Mouse (Mus musculus): ENCODE data around the gene Isoc2a. TPM values are rescaled to one million over a fixed set of nuclear protein-coding genes. Genes with fewer than 3 reads are reported as not detected.
"Not testable (repeated sequence)": the region's sequence is repeated elsewhere in the genome, so short reads cannot be mapped to it uniquely, and the experiment has no call there.

Isoc2a gene
- total RNA-seq (2021) = 10 to 100 TPM; 26.9 to 32.6 TPM
- long read RNA-seq, experiment 1, partial matches to known transcripts = 0 of 5 reads
- long read RNA-seq, experiment 1, other reads (novel, unspliced or antisense) = 5 of 5 reads
- long read RNA-seq, experiment 2, partial matches to known transcripts = 1 of 5 reads
- long read RNA-seq, experiment 2, other reads (novel, unspliced or antisense) = 4 of 5 reads

- DNase-seq (ENCODE audit: low spot score) = peak; percentile 91
These were observed at the start of gene Isoc2a for GRCm38 (mm10) chr7:4876753-4877221. Gene Isoc2a (plus strand): TSS chr7:4877153.

DNA sequence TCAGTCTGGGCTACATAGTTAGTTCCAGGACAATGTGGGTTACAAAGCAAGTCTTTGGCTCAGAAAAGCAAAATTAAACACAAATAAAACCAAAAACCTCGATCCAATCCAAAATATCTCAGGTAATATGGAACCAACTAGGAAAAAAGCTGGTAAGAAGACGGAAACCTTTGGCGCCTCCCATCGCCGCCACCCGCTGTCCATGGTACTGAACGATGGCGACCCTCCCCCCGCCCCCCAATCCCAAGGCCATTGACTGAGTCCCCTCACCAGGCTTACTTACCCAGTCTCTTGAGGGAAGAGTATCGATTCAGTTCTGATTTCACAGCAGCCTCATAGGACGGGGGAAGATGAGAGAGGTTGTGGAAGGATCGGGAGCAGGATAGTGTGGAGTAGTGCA lies 46.5 kb upstream of the Isoc2a start:
- DNase-seq (ENCODE audit: low spot score) = no peak

DNA sequence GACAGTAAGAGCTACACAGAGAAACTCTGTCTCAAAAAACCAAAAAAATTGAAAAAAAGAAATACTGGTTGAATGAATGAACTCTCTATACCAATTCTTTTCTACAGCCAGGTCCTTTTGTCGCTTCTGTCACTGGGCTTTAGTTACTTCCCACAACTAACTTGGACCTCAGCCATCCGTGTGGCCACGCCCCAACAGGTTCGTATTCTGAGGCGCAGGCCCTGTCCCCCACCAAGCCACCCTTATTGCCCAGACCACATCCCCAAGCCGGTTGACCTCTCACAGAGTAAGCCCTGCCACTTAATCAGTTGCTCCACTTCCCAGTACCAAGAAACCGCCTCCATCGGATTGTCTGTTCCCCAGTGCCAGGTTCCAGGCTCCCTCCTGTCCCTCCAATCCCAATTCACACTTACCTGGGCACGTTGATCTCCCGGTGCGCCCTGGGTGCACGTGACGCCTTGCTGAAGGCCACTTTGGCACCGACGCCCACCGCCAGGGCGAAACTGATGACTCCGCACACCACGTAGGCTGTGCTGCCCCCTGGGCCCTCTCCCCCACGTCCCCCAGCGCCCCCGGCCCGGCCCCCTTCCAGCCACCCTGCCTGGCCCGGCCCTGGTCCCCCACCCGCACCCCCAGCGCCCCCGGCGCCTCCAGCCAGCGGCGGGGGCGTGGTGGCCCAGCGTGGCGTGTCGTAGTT lies 41.2 kb upstream of the Isoc2a start:
- no peak for DNase-seq (ENCODE audit: low spot score)

DNA sequence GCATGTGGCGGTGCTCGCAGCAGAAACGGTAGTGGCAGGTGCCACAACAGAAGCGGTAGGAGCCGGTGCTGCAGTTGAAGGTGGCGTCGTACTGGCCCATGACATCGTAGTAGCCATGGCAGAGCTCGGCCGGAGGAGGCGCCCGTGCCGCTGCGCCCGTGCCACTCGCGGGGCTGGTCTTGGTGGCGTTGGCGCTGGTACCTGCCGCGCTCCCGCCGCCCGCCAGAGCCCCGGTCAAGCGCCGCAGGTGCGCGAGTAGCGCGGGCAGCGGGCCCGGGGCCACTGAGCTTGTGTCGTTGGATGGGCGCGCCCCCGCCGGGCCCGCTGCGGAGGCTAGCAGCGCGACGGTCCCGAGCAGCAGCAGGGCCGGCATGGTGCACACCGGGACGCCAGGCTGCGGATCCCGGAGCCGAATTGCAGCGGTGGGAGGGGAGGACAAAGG lies 40.6 kb upstream of the Isoc2a start:
- peak; percentile 38 for DNase-seq (ENCODE audit: low spot score)

DNA sequence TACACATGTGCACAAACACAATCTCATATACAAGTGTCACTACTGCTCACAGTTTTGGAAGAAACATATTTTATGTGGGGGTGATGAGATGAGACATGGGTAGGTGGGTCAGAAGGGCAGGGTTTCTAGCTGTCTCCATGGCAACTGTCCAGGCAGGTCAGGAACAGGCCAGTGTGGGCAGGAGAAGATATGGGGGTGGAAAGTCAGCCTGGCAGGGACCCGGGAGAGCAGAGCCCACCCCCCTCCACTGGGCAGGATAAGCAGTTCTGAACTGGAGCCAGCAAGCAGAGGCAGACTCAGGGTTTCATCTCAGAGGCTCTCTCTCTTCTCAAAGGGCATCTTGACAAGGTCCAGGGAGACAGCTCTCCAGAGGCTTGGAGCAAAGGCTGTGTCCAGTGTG lies 39.3 kb upstream of the Isoc2a start:
- no peak for DNase-seq (ENCODE audit: low spot score)

DNA sequence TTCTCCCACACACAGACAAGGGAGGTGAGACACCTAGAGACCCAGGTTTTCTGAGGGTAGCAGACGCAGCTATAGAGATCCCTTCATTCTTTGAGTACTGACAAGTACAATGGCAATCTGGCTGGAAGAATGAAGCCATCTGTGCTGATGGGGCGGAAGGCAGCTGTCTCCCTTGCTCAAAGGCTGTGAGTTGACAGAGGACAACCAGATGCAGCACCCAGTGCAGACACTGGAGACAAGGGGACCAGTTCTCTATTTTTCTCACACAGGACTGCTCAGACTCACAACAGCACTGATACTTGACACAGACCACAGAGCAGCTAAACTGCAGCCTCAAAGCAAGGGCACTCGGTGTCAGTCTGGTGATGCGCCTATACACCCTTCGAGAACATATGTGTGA lies 34.9 kb upstream of the Isoc2a start:
- DNase-seq (ENCODE audit: low spot score) = no peak

GRCm38 (mm10) chr7:4842634-4843131 lies 34.3 kb upstream of the Isoc2a start:
- DNase-seq (ENCODE audit: low spot score) = no peak

DNA sequence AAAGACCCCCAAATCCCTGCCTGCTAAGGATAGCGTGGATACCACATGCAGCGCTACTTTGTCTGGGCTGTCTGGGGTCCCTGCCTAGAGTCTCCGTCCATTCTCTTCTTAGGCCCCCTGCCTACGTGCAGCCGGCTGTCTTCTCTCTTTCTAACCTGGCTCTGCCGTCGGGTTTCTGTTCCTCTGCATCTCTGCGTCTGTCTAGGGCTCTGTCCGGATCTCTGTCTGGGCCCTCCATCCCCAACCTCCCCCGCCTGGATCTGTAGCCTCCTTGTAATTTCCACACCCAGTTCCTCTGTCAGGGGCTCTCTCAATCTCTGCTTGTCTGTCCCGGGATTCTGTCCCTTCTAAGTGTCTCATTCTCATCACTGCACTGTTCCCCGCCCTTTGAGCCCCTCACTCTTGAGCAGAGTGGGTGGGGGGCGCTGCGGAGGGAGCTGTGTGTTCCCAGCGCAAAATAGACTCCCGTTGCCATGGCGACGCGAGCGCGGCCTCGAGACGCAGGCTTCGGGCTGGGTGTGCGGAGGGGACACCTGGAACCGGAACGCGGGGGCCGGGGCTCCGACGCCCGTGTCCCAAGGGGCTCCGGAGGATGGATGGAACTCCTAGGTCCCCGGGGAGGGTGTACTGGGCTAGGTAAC lies 33.2 kb upstream of the Isoc2a start:
- no peak for DNase-seq (ENCODE audit: low spot score)

DNA sequence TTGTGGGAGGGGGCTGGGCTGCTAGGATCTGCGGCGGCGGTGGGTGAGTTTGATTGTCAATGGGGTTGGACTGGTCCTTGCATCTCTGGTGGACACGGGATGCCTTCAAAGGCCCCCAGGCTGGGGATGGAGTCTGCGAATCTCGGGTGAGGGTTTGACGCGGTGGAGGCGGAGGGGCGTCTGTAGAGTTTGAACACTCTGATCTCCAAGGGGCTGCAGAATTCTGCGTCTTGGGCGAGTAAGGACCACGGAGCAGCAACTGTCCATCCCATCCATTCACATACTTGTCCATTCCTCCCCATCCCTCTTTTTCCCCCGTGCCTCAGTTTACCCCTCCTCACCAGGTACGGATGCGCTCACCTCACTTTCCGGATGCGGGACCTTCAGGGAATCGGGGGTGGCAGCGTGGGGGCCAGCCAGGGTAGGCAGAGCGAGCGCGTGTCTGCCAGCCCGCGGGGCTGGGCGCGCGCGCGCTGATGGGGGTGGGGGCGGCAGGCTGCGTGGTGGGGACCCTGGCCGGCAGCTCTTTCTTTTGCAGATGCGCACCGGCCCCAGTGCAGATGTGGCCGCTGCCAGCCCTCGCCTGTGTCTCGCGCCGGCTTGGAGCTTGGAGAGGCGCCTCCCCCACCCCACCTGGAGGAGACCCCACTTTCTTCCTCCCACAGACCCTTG lies 32.6 kb upstream of the Isoc2a start, which contains the start of gene Shisa7:
Gene Shisa7 (minus strand): TSS at position 452 of the 672 bp plus-strand sequence.
- DNase-seq (ENCODE audit: low spot score) = no peak

DNA sequence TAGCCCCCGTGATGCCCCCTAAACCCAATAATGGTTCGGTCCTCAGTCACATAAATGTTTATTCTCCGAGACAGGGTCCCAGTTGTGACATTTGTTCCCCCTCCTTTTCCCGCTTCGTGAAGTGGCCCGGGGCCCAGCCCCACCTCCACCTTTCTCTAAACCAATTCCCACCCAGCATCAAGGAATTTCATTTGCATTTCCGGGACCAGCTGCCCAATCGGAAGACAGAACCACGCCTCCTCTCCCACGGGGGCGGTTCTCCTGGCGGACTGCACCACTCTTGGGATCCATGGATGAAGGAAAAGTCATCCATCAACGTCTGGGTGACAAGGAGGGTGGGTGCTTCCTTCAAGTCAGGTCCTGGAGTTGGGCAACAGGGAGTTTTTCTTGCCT lies 32.0 kb upstream of the Isoc2a start:
- no peak for DNase-seq (ENCODE audit: low spot score)

GRCm38 (mm10) chr7:4849372-4849771 lies 27.6 kb upstream of the Isoc2a start:
- no peak for DNase-seq (ENCODE audit: low spot score)

DNA sequence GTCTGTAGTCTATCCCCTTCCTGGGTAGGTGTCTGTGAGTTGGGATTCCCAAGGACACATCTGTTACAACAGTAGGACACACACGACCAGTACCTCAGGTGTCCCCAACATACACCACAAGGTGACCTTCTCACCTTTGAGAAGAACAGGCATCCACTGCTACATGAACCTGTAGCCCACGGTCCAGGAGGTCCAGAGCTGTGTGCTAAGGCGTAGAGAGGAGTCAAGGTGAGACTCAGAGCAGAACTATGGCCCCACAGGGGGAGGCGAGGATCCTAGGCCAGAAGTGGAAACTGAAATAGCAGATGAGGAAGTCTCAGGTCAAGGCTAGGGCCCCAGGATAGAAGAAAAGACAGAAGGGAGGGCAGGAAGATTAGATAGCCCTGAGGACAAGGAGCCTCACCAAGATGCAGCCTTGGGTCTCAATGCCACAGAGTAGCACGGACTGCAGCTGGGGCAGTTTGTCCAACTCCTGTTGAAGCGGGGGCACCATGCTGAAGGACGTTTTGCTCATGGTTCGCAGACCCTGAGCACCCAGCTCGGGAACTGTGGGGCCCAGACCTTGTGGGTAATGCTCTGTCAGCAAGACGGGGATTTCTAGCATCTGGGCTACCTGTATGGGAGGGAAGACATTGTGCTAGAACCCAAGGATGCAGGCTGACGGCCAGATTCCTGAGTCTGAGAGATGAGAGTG lies 26.2 kb upstream of the Isoc2a start:
- DNase-seq (ENCODE audit: low spot score) = no peak

GRCm38 (mm10) chr7:4851315-4851688 lies 25.7 kb upstream of the Isoc2a start:
- DNase-seq (ENCODE audit: low spot score) = no peak

DNA sequence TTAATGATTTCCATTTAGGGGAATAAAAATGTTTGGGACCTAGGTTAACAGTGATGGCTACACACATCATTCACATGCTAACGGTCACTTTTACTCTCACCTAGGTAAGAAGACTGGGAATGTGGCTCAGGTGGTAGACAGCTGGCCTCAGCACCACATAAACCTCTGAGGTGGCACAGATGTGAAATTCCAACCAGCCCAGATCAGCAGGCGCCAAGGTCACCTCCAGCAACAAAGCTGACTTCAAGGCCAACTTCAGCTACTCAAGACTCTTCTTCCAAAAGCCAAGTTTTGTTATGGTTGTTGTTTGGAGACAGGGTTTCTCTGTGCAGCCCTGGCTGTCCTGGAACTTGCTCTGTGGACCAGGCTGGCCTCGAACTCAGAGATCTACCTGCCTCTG lies 23.3 kb upstream of the Isoc2a start:
- DNase-seq (ENCODE audit: low spot score) = no peak

- no peak for DNase-seq (ENCODE audit: low spot score)
These were observed 20.4 kb upstream of the Isoc2a start for GRCm38 (mm10) chr7:4856508-4856907.

- DNase-seq (ENCODE audit: low spot score) = no peak
These were observed 19.6 kb upstream of the Isoc2a start for GRCm38 (mm10) chr7:4857321-4857720.

DNA sequence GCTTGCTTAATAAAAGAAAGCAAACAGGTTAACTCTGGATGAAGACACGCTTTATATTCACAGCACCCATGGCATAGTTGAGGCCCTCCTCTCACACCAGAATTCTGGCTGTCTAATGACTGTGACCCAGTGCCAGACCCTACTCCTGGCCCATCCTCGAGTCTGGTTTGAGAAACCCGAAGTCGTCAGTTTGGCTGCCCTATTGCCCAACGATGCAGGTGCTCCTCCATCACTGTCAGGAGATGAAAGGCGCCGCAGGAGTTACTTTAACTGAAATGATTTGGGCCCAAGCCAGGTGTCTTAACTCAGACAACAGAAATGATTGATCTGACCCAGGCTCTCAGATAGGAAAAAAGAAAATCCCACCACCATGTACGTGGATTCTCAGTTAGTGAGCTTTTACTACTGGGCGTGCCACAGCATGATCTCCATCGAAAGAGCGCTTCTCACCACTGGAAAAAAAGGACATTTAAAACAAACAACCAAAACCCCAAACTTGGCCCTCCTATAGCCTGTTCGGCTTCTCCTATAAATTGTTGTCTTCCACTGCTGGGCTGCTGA lies 17.5 kb upstream of the Isoc2a start:
- DNase-seq (ENCODE audit: low spot score) = no peak

DNA sequence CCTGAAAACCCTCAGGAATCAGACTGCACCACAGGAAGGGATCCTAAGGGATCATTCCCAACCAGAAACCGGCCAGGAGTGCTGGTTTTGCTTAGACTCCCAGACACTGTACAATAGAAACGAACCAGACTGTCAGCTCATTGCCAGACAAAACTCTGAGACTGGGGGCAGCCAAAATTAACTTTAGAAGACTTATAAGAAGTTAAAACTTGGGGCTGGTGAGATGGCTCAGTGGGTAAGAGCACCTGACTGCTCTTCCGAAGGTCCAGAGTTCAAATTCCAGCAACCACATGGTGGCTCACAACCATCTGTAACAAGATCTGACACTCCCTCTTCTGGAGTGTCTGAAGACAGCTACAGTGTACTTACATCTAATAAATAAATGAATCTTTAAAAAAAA lies 16.0 kb upstream of the Isoc2a start:
- not testable (repeated sequence) for DNase-seq (ENCODE audit: low spot score)

GRCm38 (mm10) chr7:4863041-4863440 lies 13.9 kb upstream of the Isoc2a start:
- peak; percentile 68 for DNase-seq (ENCODE audit: low spot score)

GRCm38 (mm10) chr7:4863541-4864080 lies 13.3 kb upstream of the Isoc2a start:
- DNase-seq (ENCODE audit: low spot score) = no peak
